Mouse (Mus musculus) cerebellum, postnatal 14 days (tissue): Measurements from ENCODE around the gene Rag1.
A peak's percentile ranks its signal among the peaks of the same experiment; 100 is the strongest.

Experiments
- DNase-seq, 2 experiments: peaks; one replicate each; pipeline ENCODE4 v3.0.0; 2021; ENCODE audit warnings: mixed read lengths in 2 of 2

The Rag1 gene

GRCm38 (mm10) chr2:101649114-101649671, at the start of gene Rag1, which contains the start of gene B230118H07Rik:
TSS of gene Rag1 (minus strand) at chr2:101649501.
TSS of gene B230118H07Rik (minus strand) at chr2:101649532.
- DNase-seq: peak; percentile 69 to 84

GRCm38 (mm10) chr2:101695584-101695983, 46.3 kb upstream of the Rag1 start:
- no peak for DNase-seq

GRCm38 (mm10) chr2:101693577-101694215, 44.4 kb upstream of the Rag1 start:
- peak; percentile 48 to 59 for DNase-seq

GRCm38 (mm10) chr2:101693043-101693442, 43.7 kb upstream of the Rag1 start:
- no peak for DNase-seq

GRCm38 (mm10) chr2:101690252-101690827, 41.0 kb upstream of the Rag1 start:
- no peak for DNase-seq

GRCm38 (mm10) chr2:101688011-101688410, 38.7 kb upstream of the Rag1 start:
- no peak for DNase-seq

- DNase-seq: peak; percentile 63 to 67
Observed at GRCm38 (mm10) chr2:101684421-101684820, 35.1 kb upstream of the Rag1 start.

- no peak for DNase-seq
Observed at GRCm38 (mm10) chr2:101679164-101679784, 30.0 kb upstream of the Rag1 start.

- DNase-seq: peak; percentile 83 to 84
Observed at GRCm38 (mm10) chr2:101678236-101679021, 29.1 kb upstream of the Rag1 start, which contains the start of gene Traf6. TSS of gene Traf6 (plus strand) at chr2:101678429.

- DNase-seq: peak; percentile 45 to 50
Observed at GRCm38 (mm10) chr2:101673547-101673946, 24.2 kb upstream of the Rag1 start.

GRCm38 (mm10) chr2:101668751-101669150, 19.4 kb upstream of the Rag1 start:
- DNase-seq: no peak

- no peak for DNase-seq
Observed at GRCm38 (mm10) chr2:101665703-101666092, 16.4 kb upstream of the Rag1 start.

GRCm38 (mm10) chr2:101665058-101665702, 15.9 kb upstream of the Rag1 start:
- peak; percentile 85 to 89 for DNase-seq

GRCm38 (mm10) chr2:101660536-101660935, 11.2 kb upstream of the Rag1 start:
- no peak for DNase-seq

GRCm38 (mm10) chr2:101652921-101653597, 3.8 kb upstream of the Rag1 start:
- peak; percentile 93 to 96 for DNase-seq

- no peak for DNase-seq
Observed at GRCm38 (mm10) chr2:101652204-101652920, 3.1 kb upstream of the Rag1 start.

GRCm38 (mm10) chr2:101650446-101650845, 1.1 kb upstream of the Rag1 start:
- no peak for DNase-seq

GRCm38 (mm10) chr2:101648361-101648760, 940 bp downstream of the Rag1 start:
- no peak for DNase-seq

GRCm38 (mm10) chr2:101645841-101646240, 3.5 kb downstream of the Rag1 start:
- no peak for DNase-seq

GRCm38 (mm10) chr2:101639840-101640350, 9.4 kb downstream of the Rag1 start:
- no peak for DNase-seq
